Mouse (Mus musculus) G1E (cell line): ENCODE measurements at regions not wholly inside any gene's neighbourhood (a gene's known extent, or its start where the extent isn't known, plus 50 kb on each side); places are given as distances from the start of the nearest gene placed in this dataset.

Source experiments
- ATAC-seq: 2 replicates; pipeline ENCODE4 v1.8.0; 2016; ENCODE audit warnings: mild to moderate bottlenecking; ENCODE audit not compliant: insufficient number of reproducible peaks, poor library complexity, low FRiP score, severe bottlenecking; ENCODE audit errors: extremely low read depth
- DNase-seq: peaks from one replicate; pipeline ENCODE4 v3.0.0; 2012; ENCODE audit warnings: low spot score
- H3K27me3 ChIP-seq: 2 replicates; pipeline ENCODE4 v1.6.1; 2012; ENCODE audit warnings: mild to moderate bottlenecking, low read length, inconsistent platforms; ENCODE audit not compliant: insufficient read depth
- H3K36me3 ChIP-seq: replicated peaks from 2 replicates; pipeline ENCODE3; 2012; ENCODE audit warnings: mild to moderate bottlenecking, inconsistent platforms
- H3K4me1 ChIP-seq: 2 replicates; pipeline ENCODE4 v1.6.1; 2012; ENCODE audit warnings: low read depth, low read length, inconsistent platforms, mixed read lengths; ENCODE audit not compliant: insufficient read depth
- H3K4me3 ChIP-seq: 2 replicates; pipeline ENCODE4 v1.5.1; 2012; ENCODE audit warnings: low read depth, mild to moderate bottlenecking, inconsistent platforms, low read length, moderate library complexity, mixed read lengths
- H3K9me3 ChIP-seq: replicated peaks from 2 replicates; pipeline ENCODE4 v1.6.1; 2012; ENCODE audit warnings: inconsistent platforms
- CTCF ChIP-seq: IDR thresholded peaks from 2 replicates; pipeline ENCODE4 v1.5.1; 2012; ENCODE audit warnings: low read depth, low read length, inconsistent platforms, mixed read lengths
- GATA1 ChIP-seq: IDR thresholded peaks from 2 replicates; pipeline ENCODE4 v1.6.1; 2012; ENCODE audit warnings: borderline replicate concordance, low read length, inconsistent platforms, mixed read lengths
- GATA2 ChIP-seq: IDR thresholded peaks from 2 replicates; pipeline ENCODE4 v1.6.1; 2012; ENCODE audit warnings: low read depth, low read length, inconsistent platforms, borderline replicate concordance
- POLR2AphosphoS5 ChIP-seq: IDR thresholded peaks from 2 replicates; pipeline ENCODE4 v1.6.1; 2012; ENCODE audit warnings: low read depth, low read length, inconsistent platforms; ENCODE audit not compliant: insufficient replicate concordance
- TAL1 ChIP-seq: conservative IDR thresholded peaks from 2 replicates; pipeline ENCODE4 v1.6.1; 2012; ENCODE audit warnings: low read depth, low read length, inconsistent platforms, mixed read lengths

GRCm38 (mm10) chr5:133660351-133660750 lies 439.2 kb upstream of the Castor2 start:
- DNase-seq (no peak), ATAC-seq (no peak)
- no peaks in the 10 kb centered on the region for H3K27me3 ChIP-seq
- no peak overlapping the region for H3K4me3 ChIP-seq
- H3K36me3 ChIP-seq: no peaks in the 10 kb centered on the region
- TF ChIP-seq GATA1 (no peak), TAL1 (no peak), GATA2 (no peak), CTCF (no peak), POLR2AphosphoS5 (no peak)
- peaks cover 42% of the 10 kb centered on the region for H3K9me3 ChIP-seq
- H3K4me1 ChIP-seq: no peaks in the 10 kb centered on the region

DNA sequence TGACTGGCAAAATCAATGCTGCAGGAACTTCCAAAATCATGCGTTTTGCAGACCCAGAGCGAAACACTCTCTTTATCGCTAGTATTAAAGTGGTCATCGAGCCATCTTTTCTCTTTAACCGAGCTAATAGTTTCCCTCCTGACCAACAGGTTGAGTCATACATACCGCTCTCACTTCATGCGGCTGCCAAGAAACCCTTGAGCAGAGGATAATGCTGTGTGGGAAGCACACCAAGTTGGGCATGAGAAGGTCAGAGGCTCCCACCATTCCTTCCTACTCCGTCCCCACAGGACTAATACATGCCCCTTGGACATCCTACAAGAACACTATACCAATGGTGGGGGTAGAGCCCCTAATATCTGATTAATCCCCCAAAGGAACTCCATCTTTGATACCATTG lies 442.7 kb upstream of the Castor2 start:
- Histone ChIP-seq H3K36me3 (no peaks in the 10 kb centered on the region), H3K9me3 (peaks cover 54% of the 10 kb centered on the region), H3K27me3 (no peaks in the 10 kb centered on the region), H3K4me3 (no peak overlapping the region), H3K4me1 (no peaks in the 10 kb centered on the region)
- TF ChIP-seq TAL1: no peak
- no peak for TF ChIP-seq CTCF
- TF ChIP-seq GATA2: no peak
- no peak for TF ChIP-seq POLR2AphosphoS5
- no peak for TF ChIP-seq GATA1
- no peak for DNase-seq
- no peak for ATAC-seq

- H3K9me3 ChIP-seq: peaks cover 50% of the 10 kb centered on the region
- DNase-seq (no peak), ATAC-seq (no peak)
- no peaks in the 10 kb centered on the region for H3K36me3 ChIP-seq
- H3K4me1 ChIP-seq: no peaks in the 10 kb centered on the region
- no peak overlapping the region for H3K4me3 ChIP-seq
- TF ChIP-seq POLR2AphosphoS5 (no peak), GATA2 (no peak), GATA1 (no peak), CTCF (no peak), TAL1 (no peak)
- no peaks in the 10 kb centered on the region for H3K27me3 ChIP-seq
Measured at GRCm38 (mm10) chr5:133653431-133653830, 446.1 kb upstream of the Castor2 start.

- no peak overlapping the region for H3K4me3 ChIP-seq
- ATAC-seq (no peak), DNase-seq (no peak)
- TF ChIP-seq CTCF (no peak), GATA2 (no peak), TAL1 (no peak), POLR2AphosphoS5 (no peak), GATA1 (no peak)
- no peaks in the 10 kb centered on the region for H3K27me3 ChIP-seq
- H3K9me3 ChIP-seq: peaks cover 41% of the 10 kb centered on the region
- no peaks in the 10 kb centered on the region for H3K36me3 ChIP-seq
- H3K4me1 ChIP-seq: no peaks in the 10 kb centered on the region
Measured at GRCm38 (mm10) chr5:133650246-133650645, 449.3 kb upstream of the Castor2 start.

DNA sequence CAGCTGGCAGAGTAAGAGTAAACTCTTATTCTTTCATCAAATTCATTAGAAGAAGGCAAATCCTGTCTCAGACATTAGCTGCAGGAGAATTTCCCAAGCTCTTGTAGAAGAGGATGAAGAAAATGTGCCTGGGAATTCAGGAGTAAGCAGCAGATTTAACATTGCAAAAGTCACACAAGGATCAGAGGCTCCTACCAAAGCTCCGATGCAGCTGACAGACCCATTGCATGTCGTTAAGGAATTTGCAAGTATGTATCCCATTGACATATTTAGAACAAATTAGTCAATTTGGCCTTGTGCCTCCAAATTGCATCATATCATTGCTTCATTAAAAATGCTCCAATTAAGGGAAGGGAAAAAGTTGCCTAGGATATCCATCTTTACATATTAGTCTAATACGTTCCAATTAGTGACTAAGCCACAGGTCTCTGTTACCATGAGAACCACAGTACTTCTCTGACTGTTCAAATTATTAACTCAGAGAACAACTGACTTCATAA lies 453.8 kb upstream of the Castor2 start:
- no peaks in the 10 kb centered on the region for H3K36me3 ChIP-seq
- H3K4me1 ChIP-seq: no peaks in the 10 kb centered on the region
- no peak for ATAC-seq
- H3K27me3 ChIP-seq: no peaks in the 10 kb centered on the region
- TF ChIP-seq GATA2 (no peak), TAL1 (no peak), GATA1 (no peak), CTCF (no peak), POLR2AphosphoS5 (no peak)
- no peak for DNase-seq
- peaks cover 34% of the 10 kb centered on the region for H3K9me3 ChIP-seq
- no peak overlapping the region for H3K4me3 ChIP-seq

- Histone ChIP-seq H3K27me3 (no peaks in the 10 kb centered on the region), H3K36me3 (no peaks in the 10 kb centered on the region), H3K4me3 (no peak overlapping the region), H3K9me3 (peaks cover 35% of the 10 kb centered on the region), H3K4me1 (no peaks in the 10 kb centered on the region)
- no peak for TF ChIP-seq POLR2AphosphoS5
- no peak for TF ChIP-seq TAL1
- TF ChIP-seq GATA1: no peak
- TF ChIP-seq CTCF: no peak
- no peak for TF ChIP-seq GATA2
- ATAC-seq (no peak), DNase-seq (no peak)
Measured at GRCm38 (mm10) chr5:133643326-133643725, 456.2 kb upstream of the Castor2 start.

- ATAC-seq (no peak), DNase-seq (no peak)
- no peaks in the 10 kb centered on the region for H3K27me3 ChIP-seq
- no peaks in the 10 kb centered on the region for H3K36me3 ChIP-seq
- H3K4me3 ChIP-seq: no peak overlapping the region
- no peaks in the 10 kb centered on the region for H3K4me1 ChIP-seq
- H3K9me3 ChIP-seq: peaks cover 28% of the 10 kb centered on the region
- no peak for TF ChIP-seq CTCF
- no peak for TF ChIP-seq GATA1
- TF ChIP-seq POLR2AphosphoS5: no peak
- no peak for TF ChIP-seq TAL1
- TF ChIP-seq GATA2: no peak
Measured at GRCm38 (mm10) chr5:133634481-133634880, 465.0 kb upstream of the Castor2 start.
